8 mouse cellular contexts compared by ENCODE assay signal in genomic region chr10:4611386-4612155, GRCm38 (mm10). TPM values are rescaled to one million over a fixed set of nuclear protein-coding genes. Genes with fewer than 3 reads are reported as not detected.
DNase-seq lines count a peak whose midpoint lies in the region; ATAC-seq and TF ChIP-seq lines count a peak whose summit lies in the region.

Gene Esr1, plus strand, starts transcription at chr10:4611593.

- H3K36me3 ChIP-seq in thymus, adult 2 months (ENCODE audit: control insufficient read depth, insufficient read depth, low read length) = no peaks in the 10 kb centered on the region
- H3K36me3 ChIP-seq in intestine, embryonic 14.5 days (ENCODE audit: control insufficient read depth, insufficient read depth, low read length) = no peaks in the 10 kb centered on the region
- H3K36me3 ChIP-seq in liver, postnatal 0 days (replicated peaks; ENCODE audit: insufficient read depth, low read length) = no peaks in the 10 kb centered on the region

- TF ChIP-seq CTCF in thymus, adult 2 months (IDR thresholded peaks at IDR 0.05; ENCODE audit: borderline replicate concordance, control insufficient read depth, extremely low read depth, insufficient read depth, low read length, poor library complexity) = no peak
- peak; percentile 35 for TF ChIP-seq CTCF in liver, postnatal 0 days (IDR thresholded peaks at IDR 0.05; ENCODE audit: low read depth)

- no peak for TF ChIP-seq POLR2A in thymus, adult 2 months (IDR thresholded peaks at IDR 0.05; ENCODE audit: control insufficient read depth, extremely low read depth, insufficient read depth, low read length, poor library complexity)

- no peak for TF ChIP-seq EP300 in liver, postnatal 0 days (IDR thresholded peaks at IDR 0.05; ENCODE audit: low read depth)

- H3K4me1 ChIP-seq in thymus, adult 2 months (replicated peaks; ENCODE audit: control insufficient read depth, insufficient read depth, low read length) = no peaks in the 10 kb centered on the region; the same call in 1 of the 2 replicates
- no peaks in the 10 kb centered on the region for H3K4me1 ChIP-seq in intestine, embryonic 14.5 days (replicated peaks; ENCODE audit: control insufficient read depth, insufficient read depth, low read length)
- 0 out of 2 replicates have a peak, but pooled peaks cover 2% of the 10 kb centered on the region for H3K4me1 ChIP-seq in liver, postnatal 0 days (ENCODE audit: insufficient read depth)

- no peak within 1 kb of the TSS for H3K9ac ChIP-seq in intestine, embryonic 14.5 days (ENCODE audit: low read length)
- H3K9ac ChIP-seq in liver, postnatal 0 days (replicated peaks) = peak within 1 kb of the TSS; percentile 44

- WGBS in thymus, adult 2 months = 6% methylated on average over 13 of the region's 13 CpGs
- WGBS in intestine, embryonic 14.5 days = 42% methylated on average over 13 of the region's 13 CpGs
- 24% methylated on average over 13 of the region's 13 CpGs for WGBS in liver, postnatal 0 days (ENCODE audit: insufficient replicate concordance)

- DNase-seq in adrenal gland, adult (ENCODE audit: inconsistent age in 2 of 2, low spot score in 1 of 2) = peak; percentile 54 to 86
- no peak for DNase-seq in adrenal gland, postnatal 4 days (ENCODE audit: low spot score in 2 of 2)
- DNase-seq in thymus, adult 2 months = peak; percentile 33
- no peak for DNase-seq in thymus, postnatal 10 days (ENCODE audit: low spot score in 2 of 2)
- DNase-seq in intestine, embryonic 14.5 days (ENCODE audit: low spot score) = no peak
- DNase-seq in liver, postnatal 0 days = peak; percentile 13
- no peak for DNase-seq in cerebellum, adult 11-12 months
- DNase-seq in embryo, embryonic 9.5 days (ENCODE audit: extremely low spot score) = no peak

- no peaks in the 10 kb centered on the region for H3K9me3 ChIP-seq in intestine, embryonic 14.5 days (ENCODE audit: control insufficient read depth, low read length)
- no peaks in the 10 kb centered on the region for H3K9me3 ChIP-seq in liver, postnatal 0 days (ENCODE audit: low read length)

- no peaks in the 10 kb centered on the region for H3K27me3 ChIP-seq in thymus, adult 2 months (ENCODE audit: control insufficient read depth, insufficient read depth, low read length)
- H3K27me3 ChIP-seq in intestine, embryonic 14.5 days (replicated peaks; ENCODE audit: control insufficient read depth, insufficient read depth, low read length) = no peaks in the 10 kb centered on the region
- H3K27me3 ChIP-seq in liver, postnatal 0 days (ENCODE audit: insufficient read depth, low read length) = no peaks in the 10 kb centered on the region

- H3K4me2 ChIP-seq in intestine, embryonic 14.5 days (ENCODE audit: low read length) = peak within 1 kb of the TSS; percentile 43
- H3K4me2 ChIP-seq in liver, postnatal 0 days (ENCODE audit: low read depth, low read length) = peak within 1 kb of the TSS; percentile 73

- no peak for ATAC-seq in intestine, embryonic 14.5 days (replicated peaks; ENCODE audit: low FRiP score, low TSS enrichment, low read depth)
- ATAC-seq in liver, postnatal 0 days = 0 out of 2 replicates have a peak, but pooled peaks have one; percentile 43

- H3K4me3 ChIP-seq in thymus, adult 2 months (ENCODE audit: control insufficient read depth, insufficient read depth, low read length) = peak within 1 kb of the TSS; percentile 54
- H3K4me3 ChIP-seq in intestine, embryonic 14.5 days (ENCODE audit: low read depth, low read length) = peak within 1 kb of the TSS; percentile 15; the same call in 1 of the 2 replicates
- H3K4me3 ChIP-seq in liver, postnatal 0 days (ENCODE audit: low read depth, low read length) = peak within 1 kb of the TSS; percentile 45

- no peak within 1 kb of the TSS for H3K27ac ChIP-seq in thymus, adult 2 months (ENCODE audit: control insufficient read depth, insufficient read depth, low read length)
- no peak within 1 kb of the TSS for H3K27ac ChIP-seq in intestine, embryonic 14.5 days (ENCODE audit: low read depth)
- peak within 1 kb of the TSS; percentile 58 for H3K27ac ChIP-seq in liver, postnatal 0 days (ENCODE audit: low read depth)

RNA-seq across cellular contexts. Expression of gene Esr1, which starts in this region (rescaled TPM):
- 10 to 100 TPM in 1 of 2 experiments, 1 to 10 TPM in 1; 9.5 to 11.0 TPM for total RNA-seq in adrenal gland, postnatal 4 days (2021)
- polyA plus RNA-seq in thymus, adult 2 months (2012; rRNA removed) = 3.4 and 5.2 TPM in 2 replicates
- 0.34 and 0.70 TPM in 2 replicates for polyA plus RNA-seq in intestine, embryonic 14.5 days (2014; fragmentation: Nextera tagmentation; extraction: Ambion mirVana)
- polyA plus RNA-seq in liver, postnatal 0 days (2015; fragmentation: Nextera tagmentation; extraction: Ambion mirVana) = 1.0 and 1.4 TPM in 2 replicates

Comparison
In these comparisons a context has a peak if more than half of its experiments do, and no peak if none do; other contexts are left out.
1. DNase-seq: peak in adrenal gland, adult (2 of 2), thymus, adult 2 months (single experiment) and liver, postnatal 0 days (single experiment); none in adrenal gland, postnatal 4 days (0 of 2), thymus, postnatal 10 days (0 of 2), intestine, embryonic 14.5 days (single experiment), cerebellum, adult 11-12 months (single experiment) and embryo, embryonic 9.5 days (single experiment).
2. Peak in every context shown above with its lines, with median percentiles within 50 percentile points of each other: H3K4me3 ChIP-seq.